Mouse (Mus musculus) hindbrain, embryonic 13.5 days (tissue): Measurements from ENCODE around the gene Mki67. TPM values are rescaled to one million over a fixed set of nuclear protein-coding genes. Genes with fewer than 3 reads are reported as not detected.

Source experiments
- ATAC-seq: fragments of 200-750 bp; cut with Nextera tagmentation; 2 replicates; pipeline ENCODE4 v1.8.0; 2017; ENCODE audit warnings: moderate TSS enrichment; ENCODE audit not compliant: low FRiP score
- H3K27ac ChIP-seq: fragments of 300-500 bp; sonication (generic); 2 replicates; pipeline ENCODE4 v1.5.1; 2015; ENCODE audit warnings: inconsistent platforms, mild to moderate bottlenecking, moderate library complexity
- H3K27me3 ChIP-seq: fragments of 300-500 bp; sonication (generic); 2 replicates; pipeline ENCODE4 v1.6.1; 2015; ENCODE audit warnings: mild to moderate bottlenecking, inconsistent platforms
- H3K36me3 ChIP-seq: fragments of 300-500 bp; sonication (generic); 2 replicates; pipeline ENCODE4 v1.6.1; 2015; ENCODE audit warnings: mild to moderate bottlenecking, inconsistent platforms
- H3K4me1 ChIP-seq: fragments of 300-500 bp; sonication (generic); replicated peaks from 2 replicates; pipeline ENCODE4 v1.6.1; 2015; ENCODE audit warnings: inconsistent platforms
- H3K4me2 ChIP-seq: fragments of 300-500 bp; sonication (generic); 2 replicates; pipeline ENCODE4 v1.6.1; 2015; ENCODE audit warnings: inconsistent platforms, mild to moderate bottlenecking, moderate library complexity
- H3K4me3 ChIP-seq: fragments of 300-500 bp; sonication (generic); 2 replicates; pipeline ENCODE4 v1.5.1; 2015; ENCODE audit warnings: mild to moderate bottlenecking, inconsistent platforms
- H3K9ac ChIP-seq: fragments of 300-500 bp; sonication (generic); 2 replicates; pipeline ENCODE4 v1.6.1; 2015; ENCODE audit warnings: mild to moderate bottlenecking, inconsistent platforms
- H3K9me3 ChIP-seq: fragments of 300-500 bp; sonication (generic); 2 replicates; pipeline ENCODE4 v1.6.1; 2016; ENCODE audit warnings: inconsistent platforms
- WGBS: fragments of 180-500 bp; shearing (Covaris S2); methylation state at CpG from one replicate; pipeline ENCODE4 v1.1.7; 2015; 5-methylcytosine and 5-hydroxymethylcytosine counted together
- polyA plus RNA-seq: library from polyadenylated mRNA; unstranded; fragments of >200 nt; fragmentation: Nextera tagmentation; extraction: Ambion mirVana; gene quantifications from 2 replicates; pipeline ENCODE4 v1.2.1, GENCODE M21; 2015

Gene Mki67
- polyA plus RNA-seq, 1 experiment from 2014 or later, result 8.1 TPM

GRCm38 (mm10) chr7:135658150-135658549 is 58.0 kb downstream of the Mki67 start:
- no peak for ATAC-seq
- Histone ChIP-seq H3K4me2 (no peak overlapping the region), H3K27ac (no peak overlapping the region), H3K4me3 (no peak overlapping the region), H3K4me1 (no peaks in the 10 kb centered on the region), H3K9me3 (no peaks in the 10 kb centered on the region), H3K36me3 (no peaks in the 10 kb centered on the region), H3K27me3 (no peaks in the 10 kb centered on the region), H3K9ac (no peak overlapping the region)
- 94% methylated on average over 7 of the region's 7 CpGs for WGBS

GRCm38 (mm10) chr7:135655113-135655512 is 61.0 kb downstream of the Mki67 start:
- ATAC-seq, result no peak

GRCm38 (mm10) chr7:135654288-135654687 is 61.9 kb downstream of the Mki67 start:
- no peak for ATAC-seq
- Histone ChIP-seq H3K27ac (no peak overlapping the region), H3K4me3 (no peak overlapping the region), H3K9ac (no peak overlapping the region), H3K4me2 (no peak overlapping the region), H3K4me1 (no peaks in the 10 kb centered on the region), H3K27me3 (no peaks in the 10 kb centered on the region), H3K36me3 (no peaks in the 10 kb centered on the region), H3K9me3 (no peaks in the 10 kb centered on the region)
- WGBS, result 90% methylated on average over 6 of the region's 6 CpGs

More at GRCm38 (mm10) chr7:135655113-135655512, 61.0 kb downstream of the Mki67 start:
- no peak overlapping the region for H3K27ac ChIP-seq
- H3K9ac ChIP-seq, result no peak overlapping the region
- H3K9me3 ChIP-seq, result no peaks in the 10 kb centered on the region
- no peak overlapping the region for H3K4me3 ChIP-seq
- 87% methylated on average over 4 of the region's 4 CpGs for WGBS
- no peaks in the 10 kb centered on the region for H3K4me1 ChIP-seq
- no peaks in the 10 kb centered on the region for H3K36me3 ChIP-seq
- H3K27me3 ChIP-seq, result no peaks in the 10 kb centered on the region
- H3K4me2 ChIP-seq, result no peak overlapping the region

- Histone ChIP-seq H3K36me3 (no peaks in the 10 kb centered on the region), H3K27ac (no peak overlapping the region), H3K27me3 (no peaks in the 10 kb centered on the region), H3K4me1 (no peaks in the 10 kb centered on the region), H3K9me3 (no peaks in the 10 kb centered on the region), H3K9ac (no peak overlapping the region), H3K4me2 (no peak overlapping the region), H3K4me3 (no peak overlapping the region)
- 86% methylated on average over 7 of the region's 7 CpGs for WGBS
- ATAC-seq, result no peak
These were observed 62.6 kb downstream of the Mki67 start for GRCm38 (mm10) chr7:135653601-135654000.

GRCm38 (mm10) chr7:135652781-135653180 is 63.4 kb downstream of the Mki67 start:
- Histone ChIP-seq H3K4me1 (no peaks in the 10 kb centered on the region), H3K27ac (no peak overlapping the region), H3K4me3 (no peak overlapping the region), H3K4me2 (no peak overlapping the region), H3K27me3 (no peaks in the 10 kb centered on the region), H3K9me3 (no peaks in the 10 kb centered on the region), H3K9ac (no peak overlapping the region), H3K36me3 (no peaks in the 10 kb centered on the region)
- no peak for ATAC-seq
- WGBS, result 59% methylated on average over 11 of the region's 11 CpGs

GRCm38 (mm10) chr7:135651831-135652511 is 64.2 kb downstream of the Mki67 start:
- Histone ChIP-seq H3K9ac (no peak overlapping the region), H3K4me1 (no peaks in the 10 kb centered on the region), H3K27me3 (no peaks in the 10 kb centered on the region), H3K9me3 (no peaks in the 10 kb centered on the region), H3K4me2 (no peak overlapping the region), H3K36me3 (no peaks in the 10 kb centered on the region), H3K27ac (no peak overlapping the region), H3K4me3 (no peak overlapping the region)
- 70% methylated on average over 18 of the region's 18 CpGs for WGBS
- ATAC-seq, result no peak

GRCm38 (mm10) chr7:135650061-135650460 is 66.1 kb downstream of the Mki67 start:
- 89% methylated on average over 5 of the region's 5 CpGs for WGBS
- Histone ChIP-seq H3K27me3 (no peaks in the 10 kb centered on the region), H3K4me1 (no peaks in the 10 kb centered on the region), H3K9ac (no peak overlapping the region), H3K9me3 (no peaks in the 10 kb centered on the region), H3K4me3 (no peak overlapping the region), H3K27ac (no peak overlapping the region), H3K4me2 (no peak overlapping the region), H3K36me3 (no peaks in the 10 kb centered on the region)
- no peak for ATAC-seq

GRCm38 (mm10) chr7:135649306-135649705 is 66.9 kb downstream of the Mki67 start:
- ATAC-seq, result no peak
- Histone ChIP-seq H3K4me1 (no peaks in the 10 kb centered on the region), H3K9ac (no peak overlapping the region), H3K4me3 (no peak overlapping the region), H3K4me2 (no peak overlapping the region), H3K27ac (no peak overlapping the region), H3K9me3 (no peaks in the 10 kb centered on the region), H3K36me3 (no peaks in the 10 kb centered on the region; the same call in 1 of the 2 replicates), H3K27me3 (no peaks in the 10 kb centered on the region)
- WGBS, result 93% methylated on average over 1 of the region's 1 CpGs

GRCm38 (mm10) chr7:135648821-135649220 is 67.3 kb downstream of the Mki67 start:
- no peak for ATAC-seq
- H3K4me2 ChIP-seq, result no peak overlapping the region

GRCm38 (mm10) chr7:135646976-135647375 is 69.2 kb downstream of the Mki67 start:
- H3K9ac ChIP-seq, result no peak overlapping the region
- no peak for ATAC-seq
- H3K4me1 ChIP-seq, result peaks cover 3% of the 10 kb centered on the region; the same call in 1 of the 2 replicates
- H3K4me3 ChIP-seq, result no peak overlapping the region
- H3K27ac ChIP-seq, result no peak overlapping the region
- 77% methylated on average over 6 of the region's 6 CpGs for WGBS
- H3K9me3 ChIP-seq, result no peaks in the 10 kb centered on the region
- no peaks in the 10 kb centered on the region; the same call in 1 of the 2 replicates for H3K36me3 ChIP-seq
- H3K4me2 ChIP-seq, result no peak overlapping the region
- H3K27me3 ChIP-seq, result no peaks in the 10 kb centered on the region

More at GRCm38 (mm10) chr7:135648821-135649220, 67.3 kb downstream of the Mki67 start:
- H3K36me3 ChIP-seq, result no peaks in the 10 kb centered on the region; the same call in 1 of the 2 replicates
- no peaks in the 10 kb centered on the region for H3K27me3 ChIP-seq
- H3K9ac ChIP-seq, result no peak overlapping the region
- 92% methylated on average over 8 of the region's 8 CpGs for WGBS
- H3K9me3 ChIP-seq, result no peaks in the 10 kb centered on the region
- no peak overlapping the region for H3K27ac ChIP-seq
- H3K4me1 ChIP-seq, result no peaks in the 10 kb centered on the region
- no peak overlapping the region for H3K4me3 ChIP-seq

GRCm38 (mm10) chr7:135644452-135644851 is 71.7 kb downstream of the Mki67 start:
- Histone ChIP-seq H3K27me3 (no peaks in the 10 kb centered on the region), H3K4me3 (no peak overlapping the region), H3K36me3 (no peaks in the 10 kb centered on the region; the same call in 1 of the 2 replicates), H3K27ac (no peak overlapping the region), H3K4me1 (peaks cover 12% of the 10 kb centered on the region; the same call in 1 of the 2 replicates), H3K9me3 (no peaks in the 10 kb centered on the region), H3K9ac (no peak overlapping the region), H3K4me2 (no peak overlapping the region)
- no peak for ATAC-seq
- 94% methylated on average over 1 of the region's 1 CpGs for WGBS

- H3K36me3 ChIP-seq, result no peaks in the 10 kb centered on the region; the same call in 1 of the 2 replicates
- H3K4me2 ChIP-seq, result no peak overlapping the region
- no peak overlapping the region for H3K4me3 ChIP-seq
- peaks cover 29% of the 10 kb centered on the region; the same call in 1 of the 2 replicates for H3K4me1 ChIP-seq
- no peaks in the 10 kb centered on the region for H3K9me3 ChIP-seq
- no peak overlapping the region for H3K9ac ChIP-seq
- H3K27ac ChIP-seq, result no peak overlapping the region; the same call in 1 of the 2 replicates
- 60% methylated on average over 14 of the region's 14 CpGs for WGBS
- 0 out of 2 replicates have a peak, but pooled peaks have one; percentile 52 for ATAC-seq
- H3K27me3 ChIP-seq, result no peaks in the 10 kb centered on the region
These were observed 74.3 kb downstream of the Mki67 start for GRCm38 (mm10) chr7:135641698-135642507.
